Mouse (Mus musculus) myocyte (in vitro differentiated cells): Measurements from ENCODE around the gene Anks3.

ENCODE experiments used
- E2F4 ChIP-seq: IDR thresholded peaks from one replicate; pipeline ENCODE4 v1.6.1; 2011; ENCODE audit warnings: mild to moderate bottlenecking, control low read depth, moderate library complexity; ENCODE audit not compliant: insufficient read depth
- MAX ChIP-seq: IDR thresholded peaks from one replicate; pipeline ENCODE4 v1.6.1; 2011; ENCODE audit warnings: low read depth, mild to moderate bottlenecking, control low read depth
- MYOD1 ChIP-seq, 3 experiments: IDR thresholded peaks; one replicate each; pipeline ENCODE4 v1.6.1; 2011; ENCODE audit warnings: control low read depth in 2 of 3, low read depth in 2 of 3, mild to moderate bottlenecking in 2 of 3, moderate library complexity in 1 of 3; ENCODE audit not compliant: insufficient read length in 2 of 3, control insufficient read depth in 1 of 3
- MYOG ChIP-seq, 3 experiments: IDR thresholded peaks; one replicate each; pipeline ENCODE4 v1.6.1; 2011; ENCODE audit warnings: control low read depth in 2 of 3, low read depth in 2 of 3, mild to moderate bottlenecking in 2 of 3; ENCODE audit not compliant: insufficient read length in 2 of 3, control insufficient read depth in 1 of 3, insufficient read depth in 1 of 3
- POLR2A ChIP-seq: IDR thresholded peaks from one replicate; pipeline ENCODE4 v1.6.1; 2011; ENCODE audit warnings: low read depth, mild to moderate bottlenecking, control low read depth, moderate library complexity; ENCODE audit not compliant: insufficient read length
- POLR2AphosphoS2 ChIP-seq: IDR thresholded peaks from one replicate; pipeline ENCODE4 v1.6.1; 2011; ENCODE audit warnings: low read depth, control low read depth; ENCODE audit not compliant: insufficient read length
- REST ChIP-seq: IDR thresholded peaks from one replicate; pipeline ENCODE4 v1.6.1; 2011; ENCODE audit warnings: mild to moderate bottlenecking, control low read depth, moderate library complexity; ENCODE audit not compliant: insufficient read depth, insufficient read length
- SRF ChIP-seq: IDR thresholded peaks from one replicate; pipeline ENCODE4 v1.6.1; 2011; ENCODE audit warnings: low read depth; ENCODE audit not compliant: control insufficient read depth, insufficient read length
- TCF12 ChIP-seq: IDR thresholded peaks from one replicate; pipeline ENCODE4 v1.6.1; 2011; ENCODE audit warnings: mild to moderate bottlenecking, control low read depth; ENCODE audit not compliant: poor library complexity, insufficient read depth, severe bottlenecking
- TCF3 ChIP-seq: IDR thresholded peaks from one replicate; pipeline ENCODE4 v1.6.1; 2011; ENCODE audit warnings: low read depth, control low read depth; ENCODE audit not compliant: insufficient read length
- USF1 ChIP-seq: IDR thresholded peaks from one replicate; pipeline ENCODE4 v1.6.1; 2011; ENCODE audit warnings: low read depth, mild to moderate bottlenecking, control low read depth, moderate library complexity

DNA sequence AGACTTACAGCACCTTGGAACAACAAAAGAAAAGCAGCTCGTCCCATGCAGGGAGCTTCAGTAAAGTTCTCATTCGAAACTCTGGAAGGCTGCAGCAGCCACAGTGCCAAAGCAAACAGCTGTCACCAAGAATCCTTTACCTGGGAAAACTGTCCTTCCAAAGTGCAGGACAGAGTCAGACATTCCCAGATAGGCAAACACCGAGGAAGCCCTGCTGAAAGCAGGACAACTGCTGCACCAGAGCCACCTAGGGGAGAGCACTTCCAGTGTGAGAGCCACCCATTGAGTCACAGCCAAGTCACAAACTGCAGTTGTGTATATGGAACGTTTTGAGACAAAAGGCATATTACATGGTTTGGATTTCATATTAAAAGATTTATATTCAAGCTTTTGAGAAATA is 18.6 kb downstream of the Anks3 start:
- TF ChIP-seq POLR2AphosphoS2 (no peak), USF1 (no peak), POLR2A (no peak), REST (no peak), MYOD1 (IDR thresholded peaks at IDR 0.05; ENCODE audit: control insufficient read depth in 1 of 3, insufficient read length in 2 of 3, low read depth in 2 of 3) (no peak), MAX (no peak), E2F4 (no peak), TCF12 (no peak), MYOG (IDR thresholded peaks at IDR 0.05; ENCODE audit: control insufficient read depth in 1 of 3, insufficient read depth in 1 of 3, insufficient read length in 2 of 3, low read depth in 2 of 3) (no peak), TCF3 (no peak), SRF (no peak)
